Mouse (Mus musculus) thymus, postnatal 14 days (tissue): ENCODE measurements at regions not wholly inside any gene's neighbourhood (a gene's known extent, or its start where the extent isn't known, plus 50 kb on each side); places are given as distances from the start of the nearest gene placed in this dataset.
"Not testable (repeated sequence)": the region's sequence is repeated elsewhere in the genome, so short reads cannot be mapped to it uniquely, and the experiment has no call there.

Experiments used
- DNase-seq: peaks from one replicate; pipeline ENCODE4 v3.0.0; 2021

- no peak for DNase-seq
These were observed 164.4 kb upstream of the Pkdcc start for GRCm38 (mm10) chr17:83050591-83051197.

DNA sequence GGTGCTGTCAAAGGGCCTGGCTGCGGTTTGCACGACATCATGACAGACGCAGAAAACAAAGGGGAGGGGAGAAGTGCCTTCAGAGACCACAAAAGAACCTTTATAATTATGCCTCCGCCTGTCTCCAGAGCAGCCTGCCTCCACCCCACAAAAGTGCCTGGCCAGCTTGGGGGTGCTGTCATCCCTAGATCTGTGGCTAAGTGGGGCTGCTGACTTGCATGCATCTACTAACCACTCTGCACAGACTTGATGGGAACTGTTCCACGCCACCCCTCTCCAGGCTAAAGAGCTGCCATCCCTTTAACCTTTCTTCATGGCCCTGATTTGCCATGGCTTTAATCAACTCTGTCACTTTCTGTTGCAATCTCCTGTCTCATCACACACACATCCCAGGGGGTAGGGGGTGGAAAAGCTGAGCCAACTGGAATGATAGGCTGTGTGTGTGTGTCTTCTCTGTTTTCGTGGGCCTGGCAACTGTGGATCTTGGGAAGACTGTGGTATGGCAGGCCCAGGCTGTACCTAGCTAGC is 162.4 kb upstream of the Pkdcc start:
- DNase-seq = no peak

DNA sequence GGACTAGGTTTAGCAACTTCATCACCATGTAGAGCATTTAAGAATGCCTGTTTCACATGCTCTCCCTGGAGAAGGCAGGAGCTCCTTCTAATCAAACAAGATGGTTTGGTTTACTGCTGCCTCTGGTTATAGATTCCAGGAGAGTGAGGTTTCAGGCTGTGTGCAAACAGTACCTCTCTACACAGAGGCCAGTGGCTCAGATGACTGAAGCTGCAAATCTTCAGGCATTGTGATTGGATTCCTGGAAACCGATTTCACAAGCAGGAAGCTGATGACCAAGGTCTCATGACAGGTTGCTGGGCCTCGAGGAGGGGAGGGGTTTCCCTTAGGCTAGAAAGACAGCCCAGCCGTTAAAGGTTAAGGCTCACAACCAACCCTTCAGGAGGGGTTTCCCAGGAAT is 157.3 kb upstream of the Pkdcc start:
- DNase-seq = no peak

- no peak for DNase-seq
These were observed 153.2 kb upstream of the Pkdcc start for GRCm38 (mm10) chr17:83061843-83062242.

- DNase-seq = no peak
These were observed 151.2 kb upstream of the Pkdcc start for GRCm38 (mm10) chr17:83063848-83064247.

GRCm38 (mm10) chr17:83064376-83064775 is 150.7 kb upstream of the Pkdcc start:
- DNase-seq = not testable (repeated sequence)

- DNase-seq = no peak
These were observed 145.8 kb upstream of the Pkdcc start for GRCm38 (mm10) chr17:83069246-83069645.

- DNase-seq = no peak
These were observed 143.3 kb upstream of the Pkdcc start for GRCm38 (mm10) chr17:83071746-83072145.

GRCm38 (mm10) chr17:83072175-83072574 is 142.9 kb upstream of the Pkdcc start:
- DNase-seq = no peak

- DNase-seq = no peak
These were observed 140.2 kb upstream of the Pkdcc start for GRCm38 (mm10) chr17:83074893-83075292.

GRCm38 (mm10) chr17:83077737-83078600 is 137.1 kb upstream of the Pkdcc start:
- DNase-seq = no peak

- DNase-seq = no peak
These were observed 136.3 kb upstream of the Pkdcc start for GRCm38 (mm10) chr17:83078601-83079360.

DNA sequence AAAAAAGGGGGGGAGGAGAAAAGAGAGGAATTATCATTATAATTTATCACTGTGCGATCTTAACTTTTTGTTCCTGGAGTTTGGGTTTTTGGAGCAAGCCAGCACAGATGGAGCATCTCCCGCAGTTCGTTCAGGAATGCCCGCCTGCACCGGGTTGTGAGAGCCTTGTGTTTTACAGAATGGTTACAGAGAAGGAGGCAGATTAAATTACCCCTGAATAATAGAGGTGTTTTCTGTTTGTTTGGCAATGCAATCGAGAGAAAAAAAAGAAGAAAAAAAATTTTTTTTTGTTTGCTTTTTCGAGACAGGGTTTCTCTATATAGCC is 135.8 kb upstream of the Pkdcc start:
- DNase-seq = no peak

- DNase-seq = no peak
These were observed 133.4 kb upstream of the Pkdcc start for GRCm38 (mm10) chr17:83081729-83082128.

DNA sequence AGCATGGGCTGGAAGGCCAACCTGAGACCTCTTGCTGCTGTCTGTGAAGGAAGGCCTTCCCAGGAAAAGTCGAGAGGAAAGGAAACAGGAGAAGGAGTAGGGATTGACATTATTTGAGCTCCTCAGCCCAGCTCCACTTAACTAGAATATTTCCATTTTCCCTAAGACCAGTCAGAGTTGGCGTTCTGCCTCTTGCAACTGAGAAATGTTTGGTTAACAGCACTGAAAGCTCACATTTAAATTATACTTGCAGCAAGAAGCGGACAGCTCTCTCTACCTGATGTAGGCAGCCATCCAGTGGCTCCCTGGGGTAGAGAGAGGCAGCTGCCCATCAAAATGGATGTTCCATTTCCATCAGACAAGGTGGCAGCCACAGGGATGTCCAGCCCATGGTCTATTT is 131.6 kb upstream of the Pkdcc start:
- DNase-seq = no peak

DNA sequence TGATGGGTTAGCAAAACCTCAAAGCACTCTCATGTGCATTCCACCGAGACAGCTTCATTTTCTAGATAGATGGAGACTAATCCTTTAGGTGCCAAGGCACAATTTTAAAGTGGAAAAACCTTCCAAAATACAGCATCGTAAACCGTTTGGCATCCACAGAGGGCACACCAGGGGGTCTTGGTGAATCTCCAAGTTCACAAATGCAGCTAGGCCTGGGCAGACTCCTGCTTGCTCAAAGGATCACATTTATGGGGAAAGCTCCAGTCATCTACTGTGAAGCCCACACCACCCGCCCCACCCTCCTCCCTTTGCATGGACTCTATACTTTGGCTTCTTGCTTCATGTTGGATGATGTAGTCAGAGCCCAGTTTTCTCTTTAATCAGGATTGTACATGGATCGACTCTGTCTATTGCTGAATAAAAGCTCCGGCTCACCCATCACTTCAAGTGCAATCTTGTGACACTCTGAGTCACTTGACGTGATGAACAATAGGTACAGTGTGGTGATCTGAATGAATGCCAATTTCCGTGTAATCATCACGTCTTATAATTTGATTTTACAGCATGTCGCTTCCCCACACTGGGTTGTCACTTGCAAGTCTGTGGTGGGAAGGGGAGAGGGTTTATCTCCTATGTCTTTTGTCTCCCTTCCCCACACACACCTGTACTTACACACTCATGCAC is 129.2 kb upstream of the Pkdcc start:
- DNase-seq = no peak

DNA sequence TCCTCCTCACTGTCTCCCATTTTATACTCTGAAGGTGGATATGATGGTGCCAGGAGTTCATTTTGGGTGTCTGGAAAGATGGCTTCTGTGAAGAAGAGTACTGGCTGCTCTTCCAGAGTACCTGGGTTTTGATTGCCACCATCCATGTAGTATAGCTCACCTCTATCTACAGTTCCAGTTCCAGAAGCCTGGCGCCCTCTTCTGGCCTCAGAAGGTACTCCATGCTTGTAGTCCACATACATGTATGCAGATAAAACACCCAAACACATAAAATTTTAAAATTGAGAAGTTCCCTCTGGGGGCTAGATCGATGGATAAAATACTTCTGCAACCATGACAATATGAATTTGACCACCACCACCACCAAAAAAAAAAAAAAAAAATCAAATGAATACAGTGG is 128.4 kb upstream of the Pkdcc start:
- DNase-seq = no peak

GRCm38 (mm10) chr17:83088471-83088870 is 126.6 kb upstream of the Pkdcc start:
- DNase-seq = no peak

DNA sequence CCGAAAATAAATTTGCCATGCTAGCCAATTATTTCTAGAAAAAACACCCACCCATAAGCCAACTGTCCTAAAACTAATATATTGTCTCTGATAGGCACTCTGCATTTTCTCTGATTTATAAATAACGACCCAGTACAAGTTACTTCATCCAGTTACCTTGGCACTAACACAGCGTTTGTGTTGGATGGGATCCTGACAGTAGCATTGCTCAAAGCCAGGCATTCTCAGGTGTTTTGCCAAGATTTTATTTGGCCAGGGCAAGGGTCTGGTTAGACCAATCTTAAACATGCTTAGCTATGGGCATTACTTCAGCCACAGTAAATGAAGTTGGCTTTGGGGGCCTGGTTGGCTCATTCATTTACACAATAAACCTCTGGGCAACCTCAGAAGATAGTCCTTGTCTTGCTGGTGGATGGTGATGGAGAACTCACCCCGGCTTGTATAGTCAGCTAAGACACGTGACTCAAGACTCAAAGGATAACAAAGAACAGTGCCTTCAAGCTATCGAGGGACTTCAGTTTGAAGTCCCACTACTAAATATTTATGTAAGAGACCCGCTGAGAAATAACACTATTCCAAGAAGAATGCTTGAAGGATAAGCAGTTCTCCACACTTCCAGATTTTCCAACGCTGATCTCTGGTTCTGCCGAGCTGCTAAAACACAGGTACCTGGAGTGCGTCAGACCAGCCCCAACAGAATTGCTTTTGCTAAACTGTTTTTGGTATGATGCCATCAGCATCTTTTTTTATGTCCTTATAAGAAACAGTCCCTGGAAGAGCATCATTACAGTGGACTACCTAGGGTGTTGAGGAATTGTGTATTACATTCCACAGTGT is 125.0 kb upstream of the Pkdcc start:
- no peak for DNase-seq

- no peak for DNase-seq
These were observed 121.2 kb upstream of the Pkdcc start for GRCm38 (mm10) chr17:83093862-83094261.

- DNase-seq = no peak
These were observed 118.6 kb upstream of the Pkdcc start for GRCm38 (mm10) chr17:83096451-83096850.

- DNase-seq = no peak
These were observed 117.1 kb upstream of the Pkdcc start for GRCm38 (mm10) chr17:83097998-83098397.
